Mouse (Mus musculus) heart, postnatal 36 days (tissue): ENCODE data around the gene Gnb1. TPM values are rescaled to one million over a fixed set of nuclear protein-coding genes. Genes with fewer than 3 reads are reported as not detected.

ENCODE experiments used
- DNase-seq, 2 experiments: peaks; one replicate each; pipeline ENCODE4 v3.0.0; 2021 to 2022
- intact Hi-C: fragments of 180-260 bp; cut with DNase I; formaldehyde crosslinking; loops from one replicate; pipeline ENCODE4 v1.15.1; 2025
- total RNA-seq, 2 experiments: library from RNA; stranded (reverse); gene quantifications; 2 replicates each; pipeline ENCODE4 v1.2.3; 2021

Gene Gnb1
- total RNA-seq, 2 experiments from 2014 or later: 176 to 187 TPM

GRCm38 (mm10) chr4:155482733-155483540 lies 8.2 kb upstream of the Gnb1 start:
- DNase-seq: no peak
- intact Hi-C loops: no loop called here

GRCm38 (mm10) chr4:155485521-155485920 lies 5.6 kb upstream of the Gnb1 start:
- DNase-seq: no peak
- intact Hi-C loops: no loop called here

GRCm38 (mm10) chr4:155487746-155488145 lies 3.4 kb upstream of the Gnb1 start:
- no peak for DNase-seq
- intact Hi-C loops: no loop called here

GRCm38 (mm10) chr4:155488232-155489025 lies 2.7 kb upstream of the Gnb1 start:
- intact Hi-C loops: no loop called here
- DNase-seq: peak; percentile 67 to 69

- DNase-seq: no peak
- intact Hi-C loops: no loop called here
Measured at GRCm38 (mm10) chr4:155489101-155489970, 1.8 kb upstream of the Gnb1 start.

- intact Hi-C loops: no loop called here
Measured at GRCm38 (mm10) chr4:155490456-155490855, 705 bp upstream of the Gnb1 start.

GRCm38 (mm10) chr4:155491529-155492130 lies 469 bp downstream of the Gnb1 start:
- no peak for DNase-seq
- intact Hi-C loops: no loop called here

More at GRCm38 (mm10) chr4:155490456-155490855, 705 bp upstream of the Gnb1 start:
- no peak for DNase-seq

- intact Hi-C loops: no loop called here
- peak; percentile 66 to 75 for DNase-seq
Measured at GRCm38 (mm10) chr4:155492131-155492633, 1.0 kb downstream of the Gnb1 start.

- no peak for DNase-seq
- intact Hi-C loops: loop anchor here (2.0 kb wide), 1 partner anchor 14 kb away; no protein-coding TSS in a partner anchor
Measured at GRCm38 (mm10) chr4:155494891-155495290, 3.7 kb downstream of the Gnb1 start.

GRCm38 (mm10) chr4:155497963-155498362 lies 6.8 kb downstream of the Gnb1 start:
- no peak for DNase-seq
- intact Hi-C loops: no loop called here

- DNase-seq: no peak
- intact Hi-C loops: no loop called here
Measured at GRCm38 (mm10) chr4:155501126-155501525, 10.0 kb downstream of the Gnb1 start.

GRCm38 (mm10) chr4:155505067-155505466 lies 13.9 kb downstream of the Gnb1 start:
- intact Hi-C loops: no loop called here
- no peak for DNase-seq

- intact Hi-C loops: no loop called here
- no peak for DNase-seq
Measured at GRCm38 (mm10) chr4:155505671-155506295, 14.6 kb downstream of the Gnb1 start.

GRCm38 (mm10) chr4:155508614-155509013 lies 17.5 kb downstream of the Gnb1 start:
- no peak for DNase-seq
- intact Hi-C loops: loop anchor here (2.0 kb wide), 1 partner anchor 14 kb away; no protein-coding TSS in a partner anchor

GRCm38 (mm10) chr4:155510981-155511380 lies 19.8 kb downstream of the Gnb1 start:
- intact Hi-C loops: no loop called here
- no peak for DNase-seq

- DNase-seq: no peak
- intact Hi-C loops: loop anchor here (5.0 kb wide), 1 partner anchor 42 kb away; no protein-coding TSS in a partner anchor
Measured at GRCm38 (mm10) chr4:155514810-155515209, 23.6 kb downstream of the Gnb1 start.

GRCm38 (mm10) chr4:155517948-155518517 lies 26.9 kb downstream of the Gnb1 start:
- DNase-seq: no peak
- intact Hi-C loops: loop anchor here (5.0 kb wide), 1 partner anchor 39 kb away; no protein-coding TSS in a partner anchor

- intact Hi-C loops: no loop called here
- DNase-seq: no peak
Measured at GRCm38 (mm10) chr4:155522327-155522726, 31.2 kb downstream of the Gnb1 start.

- no peak for DNase-seq
- intact Hi-C loops: no loop called here
Measured at GRCm38 (mm10) chr4:155525751-155526150, 34.6 kb downstream of the Gnb1 start.
